Mouse (Mus musculus): Measurements from ENCODE around the gene Klk1b4.
A peak's percentile ranks its signal among the peaks of the same experiment; 100 is the strongest.
"Not testable (repeated sequence)": the region's sequence is repeated elsewhere in the genome, so short reads cannot be mapped to it uniquely, and the experiment has no call there.

Gene Klk1b4

DNA sequence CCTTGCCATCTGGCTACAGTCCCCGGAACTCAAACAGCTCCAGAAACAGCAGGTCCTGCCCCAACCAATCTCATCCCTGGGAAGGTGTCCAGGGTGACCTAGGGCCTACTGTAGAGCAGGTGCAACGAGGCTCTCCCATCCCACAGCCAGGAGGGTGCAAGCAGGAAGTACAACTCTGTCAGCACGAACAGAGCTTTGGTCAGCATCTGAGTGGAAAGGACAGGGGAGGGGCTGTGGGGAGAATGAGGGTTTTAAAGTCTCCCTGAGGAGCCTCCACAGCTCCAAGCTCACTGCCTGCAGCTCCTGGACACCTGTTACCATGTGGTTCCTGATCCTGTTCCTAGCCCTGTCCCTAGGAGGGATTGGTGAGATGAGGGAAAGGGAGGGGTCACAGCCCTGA, at the start of gene Klk1b4:
Gene Klk1b4, plus strand, starts transcription at position 301 of the 400 bp plus-strand sequence.
- DNase-seq (ENCODE audit: low read depth, low spot score): not testable (repeated sequence)

GRCm38 (mm10) chr7:44179299-44180045, 27.8 kb upstream of the Klk1b4 start:
- no peak for DNase-seq (ENCODE audit: low read depth, low spot score)

- not testable (repeated sequence) for DNase-seq (ENCODE audit: low read depth, low spot score)
Observed at GRCm38 (mm10) chr7:44186516-44186915, 20.7 kb upstream of the Klk1b4 start.

- not testable (repeated sequence) for DNase-seq (ENCODE audit: low read depth, low spot score)
Observed at GRCm38 (mm10) chr7:44187936-44188335, 19.3 kb upstream of the Klk1b4 start, which contains the start of gene Klk1b24. Gene Klk1b24 (plus strand): TSS chr7:44188236.

GRCm38 (mm10) chr7:44193466-44193865, 13.8 kb upstream of the Klk1b4 start:
- not testable (repeated sequence) for DNase-seq (ENCODE audit: low read depth, low spot score)

DNA sequence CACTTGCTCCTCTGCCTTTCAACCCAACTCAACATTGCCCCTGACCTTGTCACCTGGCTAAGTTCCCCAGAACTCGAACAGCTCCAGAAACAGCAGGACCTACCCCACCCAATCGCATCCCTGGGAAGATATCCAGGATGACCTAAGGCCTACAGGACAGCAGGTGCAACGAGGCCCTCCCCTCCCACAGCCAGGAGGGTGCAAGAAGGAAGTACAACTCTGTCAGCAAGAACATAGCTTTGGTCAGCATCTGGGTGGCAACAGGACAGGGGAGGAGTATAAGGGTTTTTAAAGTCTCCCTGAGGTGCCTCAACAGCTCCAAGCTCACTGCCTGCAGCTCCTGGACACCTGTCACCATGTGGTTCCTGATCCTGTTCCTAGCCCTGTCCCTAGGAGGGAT, 9.3 kb upstream of the Klk1b4 start, which contains the start of gene Klk1b3:
Gene Klk1b3, plus strand, starts transcription at position 301 of the 400 bp plus-strand sequence.
- DNase-seq (ENCODE audit: low read depth, low spot score): no peak

- no peak for DNase-seq (ENCODE audit: low read depth, low spot score)
Observed at GRCm38 (mm10) chr7:44208307-44208706, 1.1 kb downstream of the Klk1b4 start.

DNA sequence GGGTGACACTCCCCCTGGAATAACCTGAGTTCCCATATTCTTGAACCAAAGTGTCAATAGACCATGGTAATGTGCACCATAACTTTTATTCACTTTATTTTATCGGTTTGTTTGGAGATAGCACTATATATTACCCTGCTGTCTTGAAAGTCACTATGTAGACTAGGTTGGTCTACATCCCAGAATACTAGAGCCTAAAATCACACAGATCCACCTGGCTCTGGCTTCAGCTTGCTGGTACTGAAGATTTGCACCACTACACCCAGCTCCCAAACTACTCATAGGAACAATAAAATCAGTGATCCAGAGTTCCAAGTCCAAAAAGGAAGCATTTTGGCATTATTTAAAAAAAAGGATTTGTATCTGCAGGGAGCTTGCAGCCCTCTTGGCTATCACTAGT, 8.4 kb downstream of the Klk1b4 start, which contains the start of gene Klk1b5:
Gene Klk1b5, plus strand, starts transcription at position 301 of the 400 bp plus-strand sequence.
- DNase-seq (ENCODE audit: low read depth, low spot score): no peak

DNA sequence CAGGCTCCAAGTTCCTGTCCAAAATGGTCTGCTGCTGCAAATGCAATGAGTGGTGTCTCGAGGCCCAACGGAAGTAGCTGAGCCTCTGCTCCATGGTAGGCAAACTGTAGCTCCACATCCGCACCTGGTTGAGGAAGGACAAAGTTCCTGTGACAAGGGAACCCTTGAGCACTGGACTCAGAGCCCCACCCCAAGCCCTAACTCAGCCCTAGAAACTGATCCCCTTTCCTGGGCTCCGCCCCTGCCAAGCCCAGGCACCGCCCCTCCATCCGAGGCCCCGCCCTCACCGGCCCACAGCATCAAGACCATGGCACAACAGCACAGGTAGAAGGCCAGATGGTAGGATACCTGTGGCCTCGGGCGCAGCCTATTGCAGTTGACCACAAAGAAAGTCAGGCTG, 14.4 kb downstream of the Klk1b4 start:
- not testable (repeated sequence) for DNase-seq (ENCODE audit: low read depth, low spot score)

- not testable (repeated sequence) for DNase-seq (ENCODE audit: low read depth, low spot score)
Observed at GRCm38 (mm10) chr7:44222335-44222734, 15.1 kb downstream of the Klk1b4 start.

- DNase-seq (ENCODE audit: low read depth, low spot score): no peak
Observed at GRCm38 (mm10) chr7:44225076-44225475, 17.8 kb downstream of the Klk1b4 start, which contains the start of gene Klk1. Gene Klk1 (plus strand): TSS chr7:44225360.

- no peak for DNase-seq (ENCODE audit: low read depth, low spot score)
Observed at GRCm38 (mm10) chr7:44235909-44236308, 28.7 kb downstream of the Klk1b4 start, which contains the start of gene Gm36864. Gene Gm36864 (plus strand): TSS chr7:44236177.

DNA sequence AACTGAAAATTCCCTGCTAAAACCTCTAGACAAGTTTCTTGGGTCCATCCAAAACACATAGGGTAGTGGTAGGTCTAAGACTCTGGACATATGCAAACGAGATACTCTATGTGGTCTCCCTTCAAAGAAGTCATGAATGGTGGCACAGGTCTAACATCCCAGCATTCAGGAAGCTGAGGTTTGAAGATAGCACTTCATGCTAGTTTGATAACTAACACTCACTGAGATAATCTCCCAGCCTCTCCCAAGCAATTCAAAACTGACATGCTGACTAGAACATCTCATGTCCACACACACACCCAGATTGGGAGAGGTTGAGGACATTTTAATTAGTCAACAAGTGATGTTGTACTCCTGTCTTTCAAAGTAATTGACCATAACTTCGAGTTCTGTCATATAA, 32.7 kb downstream of the Klk1b4 start:
- DNase-seq (ENCODE audit: low read depth, low spot score): no peak

- no peak for DNase-seq (ENCODE audit: low read depth, low spot score)
Observed at GRCm38 (mm10) chr7:44240712-44241111, 33.5 kb downstream of the Klk1b4 start.

DNA sequence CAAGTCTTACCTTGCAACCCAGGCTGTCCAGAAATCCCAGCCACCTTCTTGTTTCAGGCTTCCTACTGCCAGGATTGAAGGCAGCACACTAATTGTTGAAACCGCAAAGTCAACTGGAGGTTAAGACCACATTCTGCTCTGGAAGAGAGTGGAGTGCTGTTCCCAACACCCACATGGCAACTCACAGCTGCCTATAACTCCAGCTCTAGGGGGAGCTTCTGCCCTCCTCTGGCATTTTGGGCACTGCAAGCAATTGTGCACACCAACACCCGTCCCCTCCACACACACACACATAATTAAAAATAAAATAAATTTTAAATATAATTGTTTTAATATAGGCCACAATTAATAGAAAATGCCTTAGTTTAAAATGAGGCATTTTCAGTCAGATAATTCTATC, 33.9 kb downstream of the Klk1b4 start:
- no peak for DNase-seq (ENCODE audit: low read depth, low spot score)

GRCm38 (mm10) chr7:44244080-44244479, 36.8 kb downstream of the Klk1b4 start:
- no peak for DNase-seq (ENCODE audit: low read depth, low spot score)

GRCm38 (mm10) chr7:44246055-44246983, 39.1 kb downstream of the Klk1b4 start, which contains the start of the genes 1700028J19Rik and 2410002F23Rik:
Gene 1700028J19Rik (minus strand): TSS chr7:44246695.
Gene 2410002F23Rik (plus strand): TSS chr7:44246722.
- peak; percentile 82 for DNase-seq (ENCODE audit: low read depth, low spot score)

DNA sequence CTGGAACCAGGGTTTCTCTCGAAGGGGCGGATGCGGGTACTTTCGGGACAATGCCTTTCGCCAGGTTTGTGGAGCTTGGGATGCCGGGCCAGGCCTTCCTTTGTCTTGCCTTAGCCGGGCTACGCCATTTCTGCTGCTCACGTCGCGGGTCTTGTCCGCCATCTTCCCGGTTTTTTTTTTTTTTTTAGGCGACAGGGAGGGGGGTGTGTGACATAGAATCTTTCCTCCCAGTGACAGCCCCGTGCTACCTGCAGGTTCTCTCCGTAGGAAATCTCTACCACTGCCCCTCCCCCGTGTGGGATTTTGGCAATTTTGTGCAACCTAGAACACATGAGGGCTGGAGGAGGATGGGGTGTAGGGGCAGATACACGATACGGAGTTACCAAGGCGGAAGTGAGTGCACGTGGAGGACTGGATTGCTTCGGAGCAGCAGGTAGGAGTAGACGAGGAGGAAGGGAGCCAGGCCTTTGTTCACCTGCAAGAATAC, 39.8 kb downstream of the Klk1b4 start:
- DNase-seq (ENCODE audit: low read depth, low spot score): peak; percentile 51

DNA sequence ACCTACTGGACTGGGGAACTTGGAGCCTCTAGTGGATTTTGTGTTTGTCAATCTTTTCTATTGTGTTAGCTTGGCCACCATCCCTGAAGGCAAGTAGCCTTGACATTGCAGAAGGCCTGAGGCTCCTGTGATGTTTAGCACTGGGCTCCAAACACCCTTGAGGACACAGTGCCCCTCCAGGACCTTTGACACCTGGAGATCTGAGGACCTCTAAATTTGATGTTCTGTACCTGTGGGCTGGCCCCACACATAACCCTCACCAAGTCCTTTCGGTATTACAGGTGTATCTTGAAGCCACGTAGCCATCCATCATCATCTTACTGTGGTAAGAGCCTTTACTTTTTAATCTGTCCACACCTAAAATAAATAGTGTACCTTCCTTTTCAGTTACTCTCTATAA, 40.7 kb downstream of the Klk1b4 start:
- no peak for DNase-seq (ENCODE audit: low read depth, low spot score)

GRCm38 (mm10) chr7:44249248-44249647, 42.0 kb downstream of the Klk1b4 start:
- no peak for DNase-seq (ENCODE audit: low read depth, low spot score)

- DNase-seq (ENCODE audit: low read depth, low spot score): not testable (repeated sequence)
Observed at GRCm38 (mm10) chr7:44250732-44251275, 43.6 kb downstream of the Klk1b4 start.
